In genomic region chr2:125628487-125628886, GRCm38 (mm10) we compare ENCODE assay signal across 23 mouse cellular contexts.
"Had no signal": no experiment of that assay in that cellular context is flagged by ENCODE, and none has a peak within 500 bp of the region (broad histone marks: within the 10 kb centered on the region; RNA-seq: fewer than 3 reads in every experiment).

No protein-coding gene starts in this region.

- H3K36me3 ChIP-seq: limb, embryonic 10.5 days; limb, embryonic 13.5 days; liver, embryonic 12.5 days; liver, embryonic 15.5 days; midbrain, embryonic 12.5 days; midbrain, embryonic 15.5 days; neural tube, embryonic 12.5 days; neural tube, embryonic 15.5 days had no signal

- H3K4me2 ChIP-seq: limb, embryonic 13.5 days; liver, embryonic 12.5 days; liver, embryonic 15.5 days; midbrain, embryonic 12.5 days; midbrain, embryonic 15.5 days; neural tube, embryonic 12.5 days; neural tube, embryonic 15.5 days had no signal

- H3K9me3 ChIP-seq: limb, embryonic 10.5 days; limb, embryonic 13.5 days; liver, embryonic 12.5 days; liver, embryonic 15.5 days; midbrain, embryonic 12.5 days; midbrain, embryonic 15.5 days; neural tube, embryonic 12.5 days; neural tube, embryonic 15.5 days had no signal

- H3K9ac ChIP-seq: limb, embryonic 13.5 days; liver, embryonic 12.5 days; liver, embryonic 15.5 days; midbrain, embryonic 12.5 days; midbrain, embryonic 15.5 days; neural tube, embryonic 12.5 days; neural tube, embryonic 15.5 days had no signal

- ATAC-seq: liver, embryonic 12.5 days; lung, postnatal 0 days; midbrain, embryonic 15.5 days had no signal

- H3K27me3 ChIP-seq: limb, embryonic 13.5 days; liver, embryonic 15.5 days; midbrain, embryonic 12.5 days; midbrain, embryonic 15.5 days; neural tube, embryonic 12.5 days; neural tube, embryonic 15.5 days had no signal

- H3K4me3 ChIP-seq: layer of hippocampus, adult 2 months; limb, embryonic 10.5 days; limb, embryonic 13.5 days; liver, embryonic 12.5 days; liver, embryonic 15.5 days; midbrain, embryonic 12.5 days; midbrain, embryonic 15.5 days; neural tube, embryonic 12.5 days; neural tube, embryonic 15.5 days had no signal

- H3K27ac ChIP-seq: kidney, postnatal 0 days; layer of hippocampus, adult 2 months; limb, embryonic 10.5 days; limb, embryonic 13.5 days; liver, embryonic 12.5 days; liver, embryonic 15.5 days; macrophage; midbrain, embryonic 12.5 days; midbrain, embryonic 15.5 days; neural tube, embryonic 12.5 days; neural tube, embryonic 15.5 days; stomach, postnatal 0 days had no signal

- DNase-seq: kidney, postnatal 25 days; layer of hippocampus, adult 9-11 months; liver; lung, adult 2 months; right cerebral cortex, adult 18-20 months; right cerebral cortex, postnatal 14 days; right cerebral cortex, postnatal 4 days; thymus, adult 2 months; thymus, postnatal 14 days; thymus, postnatal 4 days had no signal
